Mouse (Mus musculus): ENCODE results near the gene Prkca. TPM values are rescaled to one million over a fixed set of nuclear protein-coding genes. Genes with fewer than 3 reads are reported as not detected.

The Prkca gene
- polyA plus RNA-seq, 1 experiment from 2014 or later: 13.5 TPM

GRCm38 (mm10) chr11:108258811-108259266 is 84.9 kb downstream of the Prkca start:
- peak; percentile 67 for DNase-seq (ENCODE audit: low spot score)
- peaks cover 26% of the 10 kb centered on the region for H3K4me1 ChIP-seq (ENCODE audit: control insufficient read depth, insufficient read depth, low read length)
- no peaks in the 10 kb centered on the region for H3K9me3 ChIP-seq (ENCODE audit: control insufficient read depth, low read length)
- WGBS: 50% methylated on average over 5 of the region's 5 CpGs
- 0 out of 2 replicates have a peak overlapping the region, but pooled peaks have one; percentile 28 for H3K27ac ChIP-seq (replicated peaks; ENCODE audit: low read depth, low read length)
- no peak overlapping the region for H3K9ac ChIP-seq (ENCODE audit: low read depth, low read length)
- H3K4me3 ChIP-seq (ENCODE audit: low read depth, low read length): no peak overlapping the region
- peak; percentile 47; the same call in 1 of the 2 replicates for ATAC-seq (ENCODE audit: low read depth)
- no peaks in the 10 kb centered on the region for H3K27me3 ChIP-seq (replicated peaks; ENCODE audit: control insufficient read depth, insufficient read depth, low read length)
- H3K4me2 ChIP-seq (ENCODE audit: low read depth, low read length): no peak overlapping the region
- H3K36me3 ChIP-seq (ENCODE audit: control insufficient read depth, insufficient read depth, low read length): no peaks in the 10 kb centered on the region

GRCm38 (mm10) chr11:108257921-108258320 is 85.8 kb downstream of the Prkca start:
- Histone ChIP-seq H3K27ac (replicated peaks; ENCODE audit: low read depth, low read length) (no peak overlapping the region; the same call in 1 of the 2 replicates), H3K9me3 (ENCODE audit: control insufficient read depth, low read length) (no peaks in the 10 kb centered on the region), H3K4me1 (ENCODE audit: control insufficient read depth, insufficient read depth, low read length) (peaks cover 26% of the 10 kb centered on the region), H3K27me3 (replicated peaks; ENCODE audit: control insufficient read depth, insufficient read depth, low read length) (no peaks in the 10 kb centered on the region), H3K36me3 (ENCODE audit: control insufficient read depth, insufficient read depth, low read length) (no peaks in the 10 kb centered on the region), H3K9ac (ENCODE audit: low read depth, low read length) (no peak overlapping the region), H3K4me3 (ENCODE audit: low read depth, low read length) (no peak overlapping the region), H3K4me2 (ENCODE audit: low read depth, low read length) (no peak overlapping the region)
- 75% methylated on average over 8 of the region's 8 CpGs for WGBS
- ATAC-seq (ENCODE audit: low read depth) (no peak), DNase-seq (ENCODE audit: low spot score) (no peak)

GRCm38 (mm10) chr11:108254681-108255080 is 89.0 kb downstream of the Prkca start:
- WGBS: 59% methylated on average over 5 of the region's 5 CpGs
- H3K4me2 ChIP-seq (ENCODE audit: low read depth, low read length): no peak overlapping the region
- H3K27ac ChIP-seq (replicated peaks; ENCODE audit: low read depth, low read length): no peak overlapping the region
- no peak overlapping the region for H3K9ac ChIP-seq (ENCODE audit: low read depth, low read length)
- DNase-seq (ENCODE audit: low spot score) (no peak), ATAC-seq (ENCODE audit: low read depth) (no peak)
- no peak overlapping the region for H3K4me3 ChIP-seq (ENCODE audit: low read depth, low read length)
- no peaks in the 10 kb centered on the region for H3K9me3 ChIP-seq (ENCODE audit: control insufficient read depth, low read length)
- no peaks in the 10 kb centered on the region for H3K36me3 ChIP-seq (ENCODE audit: control insufficient read depth, insufficient read depth, low read length)
- H3K4me1 ChIP-seq (ENCODE audit: control insufficient read depth, insufficient read depth, low read length): peaks cover 31% of the 10 kb centered on the region
- no peaks in the 10 kb centered on the region for H3K27me3 ChIP-seq (replicated peaks; ENCODE audit: control insufficient read depth, insufficient read depth, low read length)

GRCm38 (mm10) chr11:108251924-108252775 is 91.6 kb downstream of the Prkca start:
- Histone ChIP-seq H3K9ac (ENCODE audit: low read depth, low read length) (no peak overlapping the region), H3K9me3 (ENCODE audit: control insufficient read depth, low read length) (no peaks in the 10 kb centered on the region), H3K36me3 (ENCODE audit: control insufficient read depth, insufficient read depth, low read length) (no peaks in the 10 kb centered on the region), H3K4me2 (ENCODE audit: low read depth, low read length) (no peak overlapping the region), H3K4me1 (ENCODE audit: control insufficient read depth, insufficient read depth, low read length) (peaks cover 12% of the 10 kb centered on the region; the same call in 1 of the 2 replicates), H3K4me3 (ENCODE audit: low read depth, low read length) (no peak overlapping the region), H3K27ac (replicated peaks; ENCODE audit: low read depth, low read length) (no peak overlapping the region), H3K27me3 (replicated peaks; ENCODE audit: control insufficient read depth, insufficient read depth, low read length) (no peaks in the 10 kb centered on the region)
- no peak for DNase-seq (ENCODE audit: low spot score)
- ATAC-seq (ENCODE audit: low read depth): no peak
- WGBS: 84% methylated on average over 7 of the region's 7 CpGs

GRCm38 (mm10) chr11:108250829-108251637 is 92.7 kb downstream of the Prkca start:
- WGBS: 49% methylated on average over 13 of the region's 13 CpGs
- no peak for ATAC-seq (ENCODE audit: low read depth)

GRCm38 (mm10) chr11:108250146-108250635 is 93.5 kb downstream of the Prkca start:
- peaks cover 12% of the 10 kb centered on the region; the same call in 1 of the 2 replicates for H3K4me1 ChIP-seq (ENCODE audit: control insufficient read depth, insufficient read depth, low read length)
- H3K4me3 ChIP-seq (ENCODE audit: low read depth, low read length): no peak overlapping the region
- no peak for DNase-seq (ENCODE audit: low spot score)
- no peak overlapping the region for H3K4me2 ChIP-seq (ENCODE audit: low read depth, low read length)
- ATAC-seq (ENCODE audit: low read depth): no peak
- no peaks in the 10 kb centered on the region for H3K36me3 ChIP-seq (ENCODE audit: control insufficient read depth, insufficient read depth, low read length)
- H3K27ac ChIP-seq (replicated peaks; ENCODE audit: low read depth, low read length): no peak overlapping the region
- H3K9me3 ChIP-seq (ENCODE audit: control insufficient read depth, low read length): no peaks in the 10 kb centered on the region
- no peak overlapping the region for H3K9ac ChIP-seq (ENCODE audit: low read depth, low read length)
- 51% methylated on average over 1 of the region's 1 CpGs for WGBS
- no peaks in the 10 kb centered on the region for H3K27me3 ChIP-seq (replicated peaks; ENCODE audit: control insufficient read depth, insufficient read depth, low read length)

More at GRCm38 (mm10) chr11:108250829-108251637, 92.7 kb downstream of the Prkca start:
- Histone ChIP-seq H3K27ac (replicated peaks; ENCODE audit: low read depth, low read length) (no peak overlapping the region), H3K4me1 (ENCODE audit: control insufficient read depth, insufficient read depth, low read length) (peaks cover 12% of the 10 kb centered on the region; the same call in 1 of the 2 replicates), H3K4me2 (ENCODE audit: low read depth, low read length) (no peak overlapping the region), H3K9me3 (ENCODE audit: control insufficient read depth, low read length) (no peaks in the 10 kb centered on the region), H3K36me3 (ENCODE audit: control insufficient read depth, insufficient read depth, low read length) (no peaks in the 10 kb centered on the region), H3K9ac (ENCODE audit: low read depth, low read length) (no peak overlapping the region), H3K27me3 (replicated peaks; ENCODE audit: control insufficient read depth, insufficient read depth, low read length) (no peaks in the 10 kb centered on the region), H3K4me3 (ENCODE audit: low read depth, low read length) (no peak overlapping the region)
- DNase-seq (ENCODE audit: low spot score): no peak

GRCm38 (mm10) chr11:108249487-108249886 is 94.2 kb downstream of the Prkca start:
- H3K9me3 ChIP-seq (ENCODE audit: control insufficient read depth, low read length): no peaks in the 10 kb centered on the region
- H3K9ac ChIP-seq (ENCODE audit: low read depth, low read length): no peak overlapping the region
- DNase-seq (ENCODE audit: low spot score) (no peak), ATAC-seq (ENCODE audit: low read depth) (no peak)
- no peaks in the 10 kb centered on the region for H3K27me3 ChIP-seq (replicated peaks; ENCODE audit: control insufficient read depth, insufficient read depth, low read length)
- WGBS: 73% methylated on average over 5 of the region's 5 CpGs
- no peaks in the 10 kb centered on the region for H3K36me3 ChIP-seq (ENCODE audit: control insufficient read depth, insufficient read depth, low read length)
- H3K4me3 ChIP-seq (ENCODE audit: low read depth, low read length): no peak overlapping the region
- no peak overlapping the region for H3K27ac ChIP-seq (replicated peaks; ENCODE audit: low read depth, low read length)
- H3K4me2 ChIP-seq (ENCODE audit: low read depth, low read length): no peak overlapping the region
- H3K4me1 ChIP-seq (ENCODE audit: control insufficient read depth, insufficient read depth, low read length): peaks cover 12% of the 10 kb centered on the region; the same call in 1 of the 2 replicates

GRCm38 (mm10) chr11:108249047-108249403 is 94.7 kb downstream of the Prkca start:
- no peak overlapping the region for H3K9ac ChIP-seq (ENCODE audit: low read depth, low read length)
- ATAC-seq (ENCODE audit: low read depth) (no peak), DNase-seq (ENCODE audit: low spot score) (no peak)
- H3K36me3 ChIP-seq (ENCODE audit: control insufficient read depth, insufficient read depth, low read length): no peaks in the 10 kb centered on the region
- no peak overlapping the region for H3K4me2 ChIP-seq (ENCODE audit: low read depth, low read length)
- no peak overlapping the region for H3K27ac ChIP-seq (replicated peaks; ENCODE audit: low read depth, low read length)
- no peaks in the 10 kb centered on the region for H3K9me3 ChIP-seq (ENCODE audit: control insufficient read depth, low read length)
- 74% methylated on average over 3 of the region's 3 CpGs for WGBS
- H3K4me1 ChIP-seq (ENCODE audit: control insufficient read depth, insufficient read depth, low read length): peaks cover 12% of the 10 kb centered on the region; the same call in 1 of the 2 replicates
- H3K27me3 ChIP-seq (replicated peaks; ENCODE audit: control insufficient read depth, insufficient read depth, low read length): no peaks in the 10 kb centered on the region
- H3K4me3 ChIP-seq (ENCODE audit: low read depth, low read length): no peak overlapping the region

All from embryonic facial prominence, embryonic 14.5 days (tissue).